Mouse (Mus musculus): ENCODE measurements around the gene Agt. TPM values are rescaled to one million over a fixed set of nuclear protein-coding genes. Genes with fewer than 3 reads are reported as not detected.

The Agt gene
- polyA plus RNA-seq, 1 experiment from 2014 or later, result not detected

DNA sequence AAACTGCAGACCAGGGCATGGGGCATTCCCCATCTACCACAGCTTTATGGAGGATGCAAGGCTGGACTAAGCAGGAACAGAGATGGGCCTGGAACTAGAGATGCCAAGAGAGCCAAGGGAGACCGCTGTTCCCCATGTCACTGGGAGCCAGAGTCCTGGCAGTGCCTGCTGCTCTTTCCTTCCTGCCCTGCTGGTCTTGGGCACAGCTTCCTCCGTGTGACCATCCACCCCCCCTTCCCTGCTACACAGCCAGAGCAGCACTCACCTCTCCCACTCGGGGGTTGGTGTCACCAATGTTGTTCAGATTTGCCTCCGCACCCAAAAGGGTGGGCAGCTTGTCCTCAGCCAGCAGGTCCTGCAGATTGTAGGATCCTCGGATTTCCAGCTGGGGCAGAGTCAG, 12.0 kb downstream of the Agt start:
- H3K9ac ChIP-seq (ENCODE audit: low read length), result no peak overlapping the region
- WGBS, result 57% methylated on average over 5 of the region's 5 CpGs
- no peak overlapping the region for H3K4me2 ChIP-seq

GRCm38 (mm10) chr8:124556658-124557057, 12.8 kb downstream of the Agt start:
- WGBS, result 65% methylated on average over 13 of the region's 13 CpGs
- H3K36me3 ChIP-seq (ENCODE audit: control insufficient read depth, insufficient read depth, low read length), result peaks cover 4% of the 10 kb centered on the region; the same call in 1 of the 2 replicates
- no peak overlapping the region for H3K9ac ChIP-seq (ENCODE audit: low read length)
- no peak overlapping the region for H3K4me2 ChIP-seq
- H3K9me3 ChIP-seq (ENCODE audit: control insufficient read depth, low read length), result no peaks in the 10 kb centered on the region
- no peak overlapping the region for H3K4me3 ChIP-seq (ENCODE audit: low read depth, low read length)
- H3K4me1 ChIP-seq (ENCODE audit: control insufficient read depth, insufficient read depth, low read length), result no peaks in the 10 kb centered on the region; the same call in 1 of the 2 replicates
- DNase-seq (ENCODE audit: low spot score, missing footprints), result no peak
- no peak overlapping the region for H3K27ac ChIP-seq (ENCODE audit: low read depth, low read length)
- no peak for ATAC-seq (ENCODE audit: low FRiP score)
- no peaks in the 10 kb centered on the region for H3K27me3 ChIP-seq (ENCODE audit: control insufficient read depth, insufficient read depth, low read length)

More for the DNA sequence above, 12.0 kb downstream of the Agt start:
- DNase-seq (ENCODE audit: low spot score, missing footprints) (no peak), ATAC-seq (ENCODE audit: low FRiP score) (no peak)
- H3K27me3 ChIP-seq (ENCODE audit: control insufficient read depth, insufficient read depth, low read length), result no peaks in the 10 kb centered on the region
- no peak overlapping the region for H3K4me3 ChIP-seq (ENCODE audit: low read depth, low read length)
- no peaks in the 10 kb centered on the region for H3K9me3 ChIP-seq (ENCODE audit: control insufficient read depth, low read length)
- no peak overlapping the region for H3K27ac ChIP-seq (ENCODE audit: low read depth, low read length)
- no peaks in the 10 kb centered on the region; the same call in 1 of the 2 replicates for H3K4me1 ChIP-seq (ENCODE audit: control insufficient read depth, insufficient read depth, low read length)
- H3K36me3 ChIP-seq (ENCODE audit: control insufficient read depth, insufficient read depth, low read length), result no peaks in the 10 kb centered on the region; the same call in 1 of the 2 replicates

DNA sequence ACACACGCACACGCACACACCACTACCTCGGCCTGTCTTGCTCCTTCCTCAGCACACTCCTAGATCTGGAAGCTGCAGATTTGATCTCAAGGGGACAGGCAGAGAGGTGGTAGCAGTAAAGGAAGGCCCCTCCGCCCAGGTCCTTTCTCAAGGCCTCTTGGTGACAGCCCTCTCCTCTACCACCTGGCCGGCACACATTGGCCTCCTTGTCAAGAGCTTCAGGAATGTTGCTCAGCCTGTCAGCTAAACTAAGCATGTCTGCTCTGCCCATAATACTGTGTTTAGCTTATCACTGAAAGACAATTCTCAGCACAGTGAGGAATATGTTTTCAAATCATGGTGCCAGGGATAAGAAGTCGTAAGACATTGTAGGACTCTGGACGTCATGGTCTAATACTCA, 13.3 kb downstream of the Agt start:
- no peaks in the 10 kb centered on the region; the same call in 1 of the 2 replicates for H3K4me1 ChIP-seq (ENCODE audit: control insufficient read depth, insufficient read depth, low read length)
- no peak overlapping the region for H3K9ac ChIP-seq (ENCODE audit: low read length)
- no peaks in the 10 kb centered on the region for H3K27me3 ChIP-seq (ENCODE audit: control insufficient read depth, insufficient read depth, low read length)
- H3K4me2 ChIP-seq, result no peak overlapping the region
- no peak overlapping the region for H3K4me3 ChIP-seq (ENCODE audit: low read depth, low read length)
- no peaks in the 10 kb centered on the region for H3K9me3 ChIP-seq (ENCODE audit: control insufficient read depth, low read length)
- H3K36me3 ChIP-seq (ENCODE audit: control insufficient read depth, insufficient read depth, low read length), result peaks cover 6% of the 10 kb centered on the region; the same call in 1 of the 2 replicates
- no peak overlapping the region; the same call in 1 of the 2 replicates for H3K27ac ChIP-seq (ENCODE audit: low read depth, low read length)
- WGBS, result 88% methylated on average over 7 of the region's 7 CpGs
- ATAC-seq (ENCODE audit: low FRiP score) (no peak), DNase-seq (ENCODE audit: low spot score, missing footprints) (no peak)

DNA sequence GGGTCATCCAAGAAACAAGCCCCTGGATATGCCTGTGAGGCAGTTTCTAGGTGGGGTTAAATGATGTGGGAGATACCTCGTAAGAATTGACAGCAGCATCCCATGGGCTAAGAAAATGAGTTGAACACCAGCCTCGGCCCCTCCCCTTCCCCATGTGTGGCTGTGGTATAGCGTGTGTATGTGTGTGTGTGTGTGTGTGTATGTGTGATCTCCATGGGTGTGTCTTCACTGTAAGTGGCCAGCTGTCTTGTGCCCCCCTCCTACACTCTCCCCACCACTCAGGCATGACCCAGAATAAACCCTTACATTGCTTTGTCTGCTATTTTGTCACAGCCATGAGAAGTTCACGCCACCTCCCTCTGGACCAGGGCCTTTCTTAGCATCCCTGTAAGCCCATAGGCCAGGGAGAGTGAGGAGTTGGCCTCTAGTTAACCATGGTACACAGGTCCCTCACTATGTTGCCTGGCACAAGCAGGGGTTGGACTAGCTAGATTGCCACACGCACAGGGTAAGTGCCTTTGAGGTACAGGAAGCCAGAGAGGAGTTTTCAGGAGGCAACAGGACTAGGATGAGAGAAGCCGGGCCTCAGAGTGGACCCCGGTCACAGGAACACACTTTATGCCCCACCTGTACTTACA, 14.3 kb downstream of the Agt start:
- WGBS, result 87% methylated on average over 7 of the region's 7 CpGs
- no peak overlapping the region for H3K27ac ChIP-seq (ENCODE audit: low read depth, low read length)

GRCm38 (mm10) chr8:124551011-124551661, 18.4 kb downstream of the Agt start:
- no peak for DNase-seq (ENCODE audit: low spot score, missing footprints)
- Histone ChIP-seq H3K27me3 (ENCODE audit: control insufficient read depth, insufficient read depth, low read length) (no peaks in the 10 kb centered on the region), H3K4me1 (ENCODE audit: control insufficient read depth, insufficient read depth, low read length) (no peaks in the 10 kb centered on the region), H3K4me3 (ENCODE audit: low read depth, low read length) (no peak overlapping the region), H3K4me2 (no peak overlapping the region), H3K9me3 (ENCODE audit: control insufficient read depth, low read length) (no peaks in the 10 kb centered on the region), H3K36me3 (ENCODE audit: control insufficient read depth, insufficient read depth, low read length) (peaks cover 15% of the 10 kb centered on the region; the same call in 1 of the 2 replicates), H3K9ac (ENCODE audit: low read length) (no peak overlapping the region), H3K27ac (ENCODE audit: low read depth, low read length) (no peak overlapping the region)
- ATAC-seq (ENCODE audit: low FRiP score), result no peak
- 94% methylated on average over 15 of the region's 15 CpGs for WGBS

More for the DNA sequence above, 14.3 kb downstream of the Agt start:
- Histone ChIP-seq H3K4me3 (ENCODE audit: low read depth, low read length) (no peak overlapping the region), H3K9ac (ENCODE audit: low read length) (no peak overlapping the region), H3K27me3 (ENCODE audit: control insufficient read depth, insufficient read depth, low read length) (no peaks in the 10 kb centered on the region), H3K4me1 (ENCODE audit: control insufficient read depth, insufficient read depth, low read length) (no peaks in the 10 kb centered on the region; the same call in 1 of the 2 replicates), H3K9me3 (ENCODE audit: control insufficient read depth, low read length) (no peaks in the 10 kb centered on the region), H3K4me2 (no peak overlapping the region), H3K36me3 (ENCODE audit: control insufficient read depth, insufficient read depth, low read length) (peaks cover 12% of the 10 kb centered on the region; the same call in 1 of the 2 replicates)
- no peak for DNase-seq (ENCODE audit: low spot score, missing footprints)
- no peak for ATAC-seq (ENCODE audit: low FRiP score)

GRCm38 (mm10) chr8:124548187-124548586, 21.3 kb downstream of the Agt start:
- Histone ChIP-seq H3K36me3 (ENCODE audit: control insufficient read depth, insufficient read depth, low read length) (peaks cover 24% of the 10 kb centered on the region), H3K4me1 (ENCODE audit: control insufficient read depth, insufficient read depth, low read length) (no peaks in the 10 kb centered on the region), H3K9me3 (ENCODE audit: control insufficient read depth, low read length) (no peaks in the 10 kb centered on the region), H3K27ac (ENCODE audit: low read depth, low read length) (no peak overlapping the region), H3K4me2 (no peak overlapping the region), H3K4me3 (ENCODE audit: low read depth, low read length) (no peak overlapping the region), H3K27me3 (ENCODE audit: control insufficient read depth, insufficient read depth, low read length) (no peaks in the 10 kb centered on the region), H3K9ac (ENCODE audit: low read length) (no peak overlapping the region)
- 78% methylated on average over 1 of the region's 1 CpGs for WGBS
- ATAC-seq (ENCODE audit: low FRiP score), result no peak
- no peak for DNase-seq (ENCODE audit: low spot score, missing footprints)

GRCm38 (mm10) chr8:124547269-124547668, 22.2 kb downstream of the Agt start:
- H3K4me2 ChIP-seq, result no peak overlapping the region
- H3K9me3 ChIP-seq (ENCODE audit: control insufficient read depth, low read length), result no peaks in the 10 kb centered on the region
- H3K4me3 ChIP-seq (ENCODE audit: low read depth, low read length), result no peak overlapping the region
- ATAC-seq (ENCODE audit: low FRiP score), result no peak
- H3K9ac ChIP-seq (ENCODE audit: low read length), result no peak overlapping the region
- no peak overlapping the region for H3K27ac ChIP-seq (ENCODE audit: low read depth, low read length)
- no peak for DNase-seq (ENCODE audit: low spot score, missing footprints)
- H3K27me3 ChIP-seq (ENCODE audit: control insufficient read depth, insufficient read depth, low read length), result no peaks in the 10 kb centered on the region
- WGBS, result 79% methylated on average over 11 of the region's 11 CpGs
- no peaks in the 10 kb centered on the region for H3K4me1 ChIP-seq (ENCODE audit: control insufficient read depth, insufficient read depth, low read length)
- H3K36me3 ChIP-seq (ENCODE audit: control insufficient read depth, insufficient read depth, low read length), result peaks cover 24% of the 10 kb centered on the region

GRCm38 (mm10) chr8:124546815-124547214, 22.7 kb downstream of the Agt start:
- H3K4me2 ChIP-seq, result no peak overlapping the region
- 91% methylated on average over 7 of the region's 7 CpGs for WGBS
- ATAC-seq (ENCODE audit: low FRiP score) (no peak), DNase-seq (ENCODE audit: low spot score, missing footprints) (no peak)
- H3K4me3 ChIP-seq (ENCODE audit: low read depth, low read length), result no peak overlapping the region
- H3K9me3 ChIP-seq (ENCODE audit: control insufficient read depth, low read length), result no peaks in the 10 kb centered on the region
- H3K4me1 ChIP-seq (ENCODE audit: control insufficient read depth, insufficient read depth, low read length), result no peaks in the 10 kb centered on the region
- no peak overlapping the region for H3K27ac ChIP-seq (ENCODE audit: low read depth, low read length)
- no peak overlapping the region for H3K9ac ChIP-seq (ENCODE audit: low read length)
- no peaks in the 10 kb centered on the region for H3K27me3 ChIP-seq (ENCODE audit: control insufficient read depth, insufficient read depth, low read length)
- H3K36me3 ChIP-seq (ENCODE audit: control insufficient read depth, insufficient read depth, low read length), result peaks cover 22% of the 10 kb centered on the region

- Histone ChIP-seq H3K4me1 (ENCODE audit: control insufficient read depth, insufficient read depth, low read length) (no peaks in the 10 kb centered on the region), H3K27me3 (ENCODE audit: control insufficient read depth, insufficient read depth, low read length) (no peaks in the 10 kb centered on the region), H3K9me3 (ENCODE audit: control insufficient read depth, low read length) (no peaks in the 10 kb centered on the region), H3K9ac (ENCODE audit: low read length) (no peak overlapping the region), H3K27ac (ENCODE audit: low read depth, low read length) (no peak overlapping the region), H3K36me3 (ENCODE audit: control insufficient read depth, insufficient read depth, low read length) (peaks cover 23% of the 10 kb centered on the region), H3K4me2 (no peak overlapping the region), H3K4me3 (ENCODE audit: low read depth, low read length) (no peak overlapping the region)
- WGBS, result 92% methylated on average over 6 of the region's 6 CpGs
- DNase-seq (ENCODE audit: low spot score, missing footprints) (no peak), ATAC-seq (ENCODE audit: low FRiP score) (no peak)
Observed at GRCm38 (mm10) chr8:124546371-124546770, 23.1 kb downstream of the Agt start.
